Mouse (Mus musculus) retina, postnatal 7 days (tissue): Measurements from ENCODE around the gene Clcn1.
A peak's percentile ranks its signal among the peaks of the same experiment; 100 is the strongest.

Experiments used
- DNase-seq: peaks from one replicate; pipeline ENCODE4 v3.0.0-alpha.2; 2012; ENCODE audit warnings: low read depth, low spot score

Clcn1 gene

GRCm38 (mm10) chr6:42286448-42286847 lies at the start of gene Clcn1:
Gene Clcn1 (plus strand): TSS chr6:42286685.
- DNase-seq = no peak

GRCm38 (mm10) chr6:42237276-42237805 lies 49.1 kb upstream of the Clcn1 start:
- DNase-seq = no peak

GRCm38 (mm10) chr6:42241311-42242045 lies 45.0 kb upstream of the Clcn1 start:
- no peak for DNase-seq

DNA sequence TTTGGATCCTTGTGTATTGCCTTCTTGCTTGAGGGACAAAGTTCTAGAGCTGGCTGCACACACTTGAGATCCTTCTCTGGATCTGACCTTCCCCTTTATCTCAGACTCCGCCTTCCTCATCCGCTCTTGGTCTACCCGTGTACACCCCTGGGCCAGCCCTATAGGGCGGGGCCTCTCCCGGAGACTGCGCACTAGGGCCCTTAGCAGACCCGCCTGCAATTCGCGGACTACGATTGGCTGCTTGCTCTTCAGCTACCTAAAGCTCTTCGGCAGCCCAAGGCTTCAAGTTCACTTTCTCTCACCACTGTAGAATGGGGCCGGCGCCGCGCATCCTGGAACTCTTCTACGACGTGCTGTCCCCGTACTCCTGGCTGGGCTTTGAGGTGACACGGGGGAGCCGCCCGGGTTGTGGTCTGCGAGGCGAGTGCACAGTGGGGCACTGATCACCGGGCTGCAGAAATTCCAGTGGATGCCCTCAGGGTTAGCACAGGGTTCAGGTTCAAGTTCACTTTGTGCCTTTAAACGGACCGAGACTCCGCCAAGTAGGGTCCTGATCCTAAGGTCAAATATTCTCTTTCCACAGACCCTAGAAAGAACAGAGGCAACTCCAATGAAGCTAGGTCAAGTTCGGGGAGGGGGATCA lies 40.7 kb upstream of the Clcn1 start, which contains the start of gene Gstk1:
Gene Gstk1 (plus strand): TSS at position 225 of the 643 bp plus-strand sequence.
- peak; percentile 68 for DNase-seq

DNA sequence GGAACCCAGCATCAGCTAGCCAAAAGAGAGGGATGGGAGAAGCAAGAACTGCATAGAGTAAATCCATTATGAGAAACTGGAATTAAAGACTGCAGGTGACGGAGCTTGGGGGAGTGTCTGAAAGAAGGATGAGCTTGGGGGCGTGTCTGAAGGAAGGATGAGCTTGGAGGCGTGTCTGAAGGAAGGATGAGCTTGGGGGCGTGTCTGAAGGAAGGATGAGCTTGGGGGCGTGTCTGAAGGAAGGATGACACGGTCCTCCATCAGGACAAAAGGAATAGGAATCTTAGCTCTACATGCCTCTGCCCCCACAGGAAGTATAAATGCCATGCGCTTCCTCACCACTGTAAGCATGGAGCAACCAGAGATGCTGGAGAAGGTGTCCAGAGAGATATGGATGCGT lies 39.3 kb upstream of the Clcn1 start:
- DNase-seq = no peak

GRCm38 (mm10) chr6:42247981-42248380 lies 38.5 kb upstream of the Clcn1 start:
- no peak for DNase-seq

DNA sequence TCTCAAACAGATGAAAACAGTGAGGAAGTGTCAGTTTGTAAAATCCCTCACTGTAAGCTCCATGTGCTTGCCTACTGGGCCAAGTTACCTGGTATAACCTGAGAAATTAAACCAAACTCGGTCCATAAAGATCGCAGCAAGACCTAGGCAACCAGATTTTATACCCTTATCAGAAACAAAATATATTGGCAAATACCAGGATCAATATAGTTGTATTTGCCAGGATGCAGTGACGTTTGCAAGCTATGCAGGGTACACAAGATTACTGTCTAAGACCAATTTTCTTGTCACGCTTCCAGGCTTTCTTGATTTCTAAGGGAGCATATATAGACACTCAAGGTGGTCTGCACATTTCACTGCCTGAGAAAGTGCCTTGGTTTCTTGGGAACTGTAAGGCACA lies 34.7 kb upstream of the Clcn1 start:
- no peak for DNase-seq

- DNase-seq = no peak
These were observed 33.4 kb upstream of the Clcn1 start for GRCm38 (mm10) chr6:42253103-42253502.

DNA sequence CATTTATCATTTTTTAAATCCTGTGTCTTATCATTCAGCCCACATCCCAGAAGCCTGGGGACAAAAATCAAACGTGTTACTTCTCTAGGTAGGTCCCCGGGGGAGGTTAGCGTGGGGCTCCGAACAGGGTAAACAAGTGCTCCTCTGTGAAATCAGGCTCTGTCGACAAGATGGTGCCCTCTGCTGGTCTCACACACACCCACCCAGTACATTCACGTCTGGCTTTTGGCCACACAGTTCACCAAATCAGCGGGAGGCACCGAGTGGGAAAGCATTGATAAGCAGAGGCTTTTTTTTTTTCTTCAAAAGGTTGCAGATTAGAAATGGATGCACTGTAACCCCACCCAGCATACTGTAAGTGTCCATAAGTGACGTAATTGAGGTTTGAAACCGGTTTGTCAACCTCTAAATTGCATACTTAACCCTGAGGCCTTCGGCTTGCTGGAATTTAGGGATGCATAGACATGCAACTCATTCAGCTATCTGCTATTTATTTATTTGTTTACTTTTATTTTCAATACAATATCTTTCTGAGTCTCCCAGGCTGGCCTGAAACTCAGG lies 29.1 kb upstream of the Clcn1 start:
- peak; percentile 16 for DNase-seq

DNA sequence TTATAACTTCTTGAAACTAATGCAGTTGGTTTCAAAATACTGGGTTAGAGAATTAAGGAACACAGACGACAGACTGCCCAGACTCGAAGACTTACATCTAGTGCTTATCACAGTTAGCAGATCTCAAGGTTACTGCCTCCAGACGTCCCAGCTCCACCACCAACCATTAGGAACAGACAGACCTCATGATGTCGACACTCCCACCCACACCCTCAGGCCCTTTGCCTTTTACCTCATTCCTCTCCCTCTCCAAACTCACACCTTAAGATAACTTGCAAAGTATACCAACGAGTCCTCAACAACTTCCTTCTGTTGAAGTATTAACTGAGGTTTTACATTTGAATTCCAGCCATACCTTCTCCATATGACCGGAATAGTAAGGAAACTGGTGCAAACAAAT lies 26.1 kb upstream of the Clcn1 start:
- no peak for DNase-seq

GRCm38 (mm10) chr6:42261524-42262170 lies 24.8 kb upstream of the Clcn1 start, which contains the start of gene Tmem139:
Gene Tmem139 (plus strand): TSS chr6:42261970.
- no peak for DNase-seq

DNA sequence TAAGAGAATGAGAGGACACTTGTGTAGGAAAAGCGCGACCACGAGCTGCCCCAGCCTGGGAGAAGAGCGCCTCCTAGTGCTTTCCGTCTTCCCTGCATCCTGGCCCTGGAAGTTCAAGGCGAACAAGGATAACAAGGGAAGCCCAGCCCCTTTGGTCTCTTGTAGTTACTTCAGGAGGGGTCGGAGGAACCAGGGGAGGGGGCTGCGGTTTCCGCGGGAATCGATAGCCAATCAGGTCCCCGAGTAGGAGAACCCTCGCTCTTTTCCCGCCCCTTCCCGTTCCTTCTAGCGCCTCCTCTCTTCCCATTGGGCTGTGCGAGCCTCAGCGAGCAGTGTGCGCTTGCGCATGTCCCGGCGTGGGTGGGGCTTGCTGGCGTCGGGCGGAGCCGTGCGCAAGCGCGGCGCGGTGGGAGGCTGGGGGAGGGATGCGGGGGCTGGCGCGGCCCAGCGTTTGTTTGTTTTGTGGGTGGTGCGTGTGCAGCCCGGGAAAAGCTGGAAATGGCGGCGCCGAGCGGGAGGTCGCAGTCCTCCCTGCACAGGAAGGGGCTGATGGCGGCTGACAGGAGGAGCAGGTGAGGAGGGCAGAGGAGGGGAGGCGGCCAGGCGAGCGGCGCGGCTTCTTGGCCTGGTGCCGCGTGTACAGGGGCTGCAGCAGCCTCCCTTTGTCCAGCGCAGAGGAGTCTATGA lies 21.7 kb upstream of the Clcn1 start, which contains the start of gene Casp2:
Gene Casp2 (plus strand): TSS at position 360 of the 687 bp plus-strand sequence.
- peak; percentile 99 for DNase-seq

DNA sequence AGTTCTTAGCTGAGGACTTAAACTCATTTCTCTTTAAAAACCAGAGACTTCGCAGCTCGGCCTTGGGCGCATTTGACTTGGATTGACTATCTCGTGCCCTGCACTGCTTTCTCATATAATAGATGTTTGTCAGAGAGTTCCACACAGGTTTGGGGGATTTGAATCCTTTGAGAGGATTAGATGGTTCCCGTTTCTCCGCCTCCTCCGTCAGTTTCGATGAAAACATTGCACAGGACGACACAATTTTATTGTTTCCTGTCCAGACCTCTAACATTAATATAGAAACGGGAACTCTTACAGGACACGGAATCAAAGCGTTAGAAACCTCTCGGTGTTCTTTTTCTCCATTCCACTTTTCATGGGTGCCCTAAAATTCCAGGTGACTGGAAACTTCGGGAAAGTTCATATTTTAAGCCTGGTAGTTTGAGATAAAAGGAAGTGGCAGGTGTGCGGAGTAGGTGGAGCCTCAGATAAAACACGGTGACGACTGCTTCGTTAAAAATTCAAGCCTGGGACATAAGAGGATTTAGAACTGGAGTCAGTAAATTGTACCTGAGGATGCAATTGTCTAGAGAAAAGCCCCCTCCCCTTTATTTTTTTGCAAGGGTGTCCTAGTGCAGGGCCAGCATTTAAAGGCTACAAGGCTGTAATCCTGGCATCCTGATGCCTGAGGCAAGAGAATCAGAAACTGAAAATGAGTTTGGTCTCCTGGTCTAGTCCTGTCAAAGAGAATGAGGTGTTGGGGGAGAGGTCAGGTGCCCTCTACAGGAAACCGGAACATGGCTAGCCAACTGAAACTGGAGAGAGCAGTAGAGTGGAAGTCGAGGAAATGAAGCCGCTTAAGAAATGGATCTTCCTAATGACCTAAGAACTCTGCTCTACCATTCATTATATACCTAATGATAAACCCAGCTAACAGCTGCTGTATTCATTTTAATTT lies 20.8 kb upstream of the Clcn1 start:
- DNase-seq = no peak

- no peak for DNase-seq
These were observed 15.7 kb upstream of the Clcn1 start for GRCm38 (mm10) chr6:42270817-42271216.

DNA sequence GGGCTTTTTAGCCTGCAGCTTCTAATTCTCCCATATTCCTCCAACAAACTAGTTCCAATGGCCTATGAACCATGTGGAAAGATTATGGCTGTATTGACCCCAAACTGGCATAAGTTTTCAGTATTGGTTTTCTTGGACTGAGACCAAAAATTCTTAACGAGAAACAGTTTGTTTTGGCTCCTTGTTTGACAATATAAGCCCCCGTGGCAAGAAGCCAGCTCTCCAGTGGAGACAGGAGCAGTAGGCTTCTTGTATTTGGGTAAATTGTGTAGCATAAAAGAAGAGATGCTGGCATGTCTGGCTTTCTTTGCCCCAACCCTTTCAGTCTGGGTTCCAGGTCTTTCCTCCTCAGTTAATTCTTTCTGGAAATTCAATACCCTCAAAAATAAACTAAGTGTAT lies 10.3 kb upstream of the Clcn1 start:
- no peak for DNase-seq

- no peak for DNase-seq
These were observed 3.5 kb upstream of the Clcn1 start for GRCm38 (mm10) chr6:42282865-42283528.

DNA sequence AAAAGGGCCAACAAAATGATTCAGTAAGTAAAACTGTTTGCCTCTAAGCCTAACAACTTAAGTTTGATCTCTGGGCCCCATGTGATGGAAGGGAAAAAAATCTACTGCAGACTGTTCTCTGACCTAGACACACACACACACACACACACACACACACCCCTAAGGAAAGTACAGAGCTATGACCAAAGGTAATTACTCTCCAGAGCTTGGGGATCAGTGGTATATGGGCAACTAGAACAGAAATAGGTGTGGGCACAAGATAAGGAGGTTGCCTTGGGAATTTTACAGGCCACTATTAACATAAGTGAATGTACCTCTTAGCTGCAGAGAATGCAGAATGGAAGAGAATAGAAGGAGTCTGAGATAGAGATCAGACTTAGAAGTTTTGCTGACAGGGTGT lies 1.1 kb downstream of the Clcn1 start:
- DNase-seq = no peak

DNA sequence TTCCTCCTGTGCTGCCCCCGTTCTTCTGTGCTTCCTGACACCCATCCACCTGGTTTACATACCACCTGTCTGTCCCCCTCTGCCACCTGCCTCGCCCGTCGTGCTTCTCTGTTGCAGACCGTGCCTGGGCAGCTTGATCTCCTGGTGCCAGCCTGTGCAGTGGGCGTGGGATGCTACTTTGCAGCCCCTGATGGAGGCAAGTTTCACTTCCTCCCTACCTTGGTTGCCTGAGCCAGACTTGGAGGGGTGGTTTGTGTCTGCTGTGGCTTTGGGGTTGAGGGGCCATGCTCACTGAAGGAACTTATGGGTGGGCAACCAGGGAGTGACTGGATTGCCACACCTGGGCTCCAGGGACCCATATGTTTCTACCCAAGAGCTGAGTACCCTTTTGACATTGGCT lies 6.8 kb downstream of the Clcn1 start:
- no peak for DNase-seq

- DNase-seq = no peak
These were observed 9.1 kb downstream of the Clcn1 start for GRCm38 (mm10) chr6:42295549-42296094.
